Mouse (Mus musculus): ENCODE measurements around the gene Ptrh2.

Gene Ptrh2

GRCm38 (mm10) chr11:86671041-86671675, 12.6 kb upstream of the Ptrh2 start:
- no peak for DNase-seq (ENCODE audit: low spot score in 2 of 2)

DNA sequence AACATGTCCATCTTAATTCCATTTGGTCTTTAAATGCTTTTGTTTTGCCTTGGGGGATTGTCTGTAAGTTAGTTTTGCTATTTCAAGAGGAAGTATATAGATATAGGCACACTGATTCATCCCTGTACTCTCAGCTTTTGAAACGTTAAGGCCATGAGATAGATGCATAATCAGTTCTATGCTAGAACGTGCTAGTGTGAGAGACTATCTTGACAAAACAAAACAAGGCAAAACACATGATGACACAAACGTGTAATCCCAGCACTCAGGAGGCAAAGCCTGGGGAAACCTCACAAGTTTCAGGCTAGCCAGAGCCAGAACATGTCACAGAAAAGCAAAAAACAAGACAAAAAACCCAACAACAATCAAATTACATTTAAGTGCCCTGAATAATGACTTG, 11.0 kb upstream of the Ptrh2 start:
- DNase-seq (ENCODE audit: low spot score in 2 of 2): no peak

- no peak for DNase-seq (ENCODE audit: low spot score in 2 of 2)
These were observed 8.3 kb upstream of the Ptrh2 start for GRCm38 (mm10) chr11:86675520-86675919.

DNA sequence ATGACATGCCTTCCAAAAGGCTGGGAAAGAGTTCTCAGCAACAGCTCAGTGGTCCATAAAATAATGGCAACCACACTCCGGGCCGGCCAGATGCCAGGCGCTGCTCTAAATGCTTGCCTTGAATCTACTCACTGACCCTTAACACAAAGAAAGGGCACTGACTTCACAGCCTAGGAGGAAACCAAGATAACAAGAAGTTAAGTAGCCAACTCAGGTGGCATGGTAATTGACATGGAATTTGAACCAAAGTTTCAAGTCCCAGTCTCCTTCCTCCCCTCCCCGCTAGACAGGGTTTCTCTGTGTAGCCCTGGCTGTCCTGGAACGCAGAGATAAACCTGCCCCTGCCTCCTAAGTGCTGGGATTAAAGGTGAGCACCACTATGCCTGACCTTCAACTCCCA, 4.8 kb upstream of the Ptrh2 start:
- DNase-seq (ENCODE audit: low spot score in 2 of 2): no peak

GRCm38 (mm10) chr11:86680729-86681128, 3.1 kb upstream of the Ptrh2 start:
- no peak for DNase-seq (ENCODE audit: low spot score in 2 of 2)

DNA sequence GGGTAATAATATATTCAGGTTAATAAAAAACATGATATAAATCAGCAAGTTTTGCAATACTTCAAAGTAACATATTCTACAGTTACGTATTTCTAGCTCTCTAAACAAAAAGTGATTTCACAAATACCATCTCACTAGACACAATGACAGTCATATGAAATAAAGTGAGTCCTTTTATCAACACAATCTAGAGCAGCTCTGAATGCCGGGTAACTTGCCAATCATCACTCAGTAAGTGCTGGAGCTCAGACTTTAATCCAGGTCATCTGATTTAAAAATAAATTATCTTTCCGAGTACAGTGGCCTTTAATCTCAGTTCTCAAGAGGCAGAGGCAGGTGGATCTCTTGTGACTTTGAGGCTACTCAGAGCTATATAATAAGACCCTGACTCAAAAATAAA, 2.4 kb upstream of the Ptrh2 start:
- no peak for DNase-seq (ENCODE audit: low spot score in 2 of 2)

DNA sequence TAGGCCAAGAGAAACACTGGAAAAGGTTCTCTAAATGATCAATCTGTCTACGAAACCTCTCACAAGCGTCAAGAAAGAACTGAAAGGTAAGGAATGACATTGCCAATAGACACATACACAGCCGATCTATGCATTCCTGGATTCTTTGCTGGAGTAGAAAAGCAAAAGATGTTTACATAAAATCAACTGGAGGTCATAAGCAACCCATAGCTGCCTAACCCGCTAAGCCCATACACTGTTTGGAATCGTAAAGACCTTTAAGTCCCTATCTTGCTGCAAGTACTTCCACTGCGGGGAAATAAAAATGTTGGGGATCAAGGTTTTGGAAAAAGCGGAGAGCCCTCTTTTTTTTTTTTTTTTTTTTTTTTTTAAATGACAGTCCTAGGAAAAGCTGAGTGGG, 924 bp upstream of the Ptrh2 start:
- no peak for DNase-seq (ENCODE audit: low spot score in 2 of 2)

- no peak for DNase-seq (ENCODE audit: low spot score in 2 of 2)
These were observed 584 bp downstream of the Ptrh2 start for GRCm38 (mm10) chr11:86684126-86685012.

GRCm38 (mm10) chr11:86685366-86685765, 1.6 kb downstream of the Ptrh2 start:
- no peak for DNase-seq (ENCODE audit: low spot score in 2 of 2)

DNA sequence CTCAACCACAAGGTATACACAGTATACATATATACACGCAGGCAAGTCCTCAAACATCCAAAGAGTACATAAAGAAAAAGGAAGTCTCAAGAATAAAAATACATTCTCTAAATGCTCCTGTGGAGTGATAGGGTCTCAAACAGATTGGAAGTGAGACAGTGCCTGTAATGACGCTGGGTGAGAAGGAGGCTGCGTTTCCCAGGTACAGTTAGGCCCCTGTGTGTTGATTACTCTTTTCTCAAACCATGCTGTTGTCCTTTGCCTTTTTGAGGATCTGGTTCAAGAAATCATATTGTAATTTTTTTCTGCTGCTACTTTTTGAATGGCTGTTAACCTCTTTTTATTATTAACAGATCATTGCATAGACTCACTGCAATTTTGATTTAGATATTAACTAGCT, 6.6 kb downstream of the Ptrh2 start:
- no peak for DNase-seq (ENCODE audit: low spot score in 2 of 2)

DNA sequence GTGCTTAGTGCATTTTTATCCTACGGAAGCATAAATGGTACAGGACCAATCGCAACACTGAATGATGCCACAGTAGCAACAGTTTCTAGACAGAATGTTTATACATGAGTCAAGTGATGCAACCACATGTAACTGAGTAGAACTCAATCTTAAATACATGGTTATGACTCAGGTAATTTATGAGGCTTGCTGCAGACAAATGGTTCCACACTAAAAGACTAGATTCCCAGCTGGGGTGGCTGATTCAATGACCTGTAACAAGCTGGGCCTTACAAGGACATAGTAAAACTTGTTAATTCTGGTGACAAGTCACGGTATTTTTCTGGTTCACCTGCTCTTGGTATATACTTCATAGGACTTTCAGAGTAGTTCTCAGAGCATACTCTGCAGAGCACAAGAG, 7.7 kb downstream of the Ptrh2 start:
- DNase-seq (ENCODE audit: low spot score in 2 of 2): no peak

GRCm38 (mm10) chr11:86691956-86692355, 8.2 kb downstream of the Ptrh2 start:
- no peak for DNase-seq (ENCODE audit: low spot score in 2 of 2)

GRCm38 (mm10) chr11:86692546-86692945, 8.8 kb downstream of the Ptrh2 start:
- DNase-seq (ENCODE audit: low spot score in 2 of 2): no peak

- no peak for DNase-seq (ENCODE audit: low spot score in 2 of 2)
These were observed 11.7 kb downstream of the Ptrh2 start for GRCm38 (mm10) chr11:86695461-86695860.

- no peak for DNase-seq (ENCODE audit: low spot score in 2 of 2)
These were observed 17.4 kb downstream of the Ptrh2 start for GRCm38 (mm10) chr11:86701151-86701550.

DNA sequence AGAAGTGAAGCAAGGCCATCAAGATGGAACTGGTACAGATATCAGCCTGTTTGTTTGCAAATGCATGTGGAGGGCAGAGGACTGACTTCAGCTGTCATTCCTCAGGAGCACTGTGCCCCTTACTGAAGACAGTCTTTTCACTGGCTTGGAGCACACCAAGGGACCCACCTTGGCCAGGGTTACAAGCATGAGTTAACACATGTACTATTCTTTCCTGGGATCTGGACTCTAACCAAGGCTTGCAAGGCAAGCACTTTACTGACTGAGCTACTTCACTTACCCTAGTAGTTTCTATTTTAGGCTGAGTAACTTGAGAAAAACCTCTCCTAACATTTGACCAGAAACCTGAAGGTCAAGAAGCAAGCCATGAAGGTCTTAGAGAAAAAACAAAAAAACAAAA, 30.8 kb downstream of the Ptrh2 start:
- DNase-seq (ENCODE audit: low spot score in 2 of 2): no peak

GRCm38 (mm10) chr11:86717306-86718065, 33.7 kb downstream of the Ptrh2 start:
- DNase-seq (ENCODE audit: low spot score in 2 of 2): no peak

DNA sequence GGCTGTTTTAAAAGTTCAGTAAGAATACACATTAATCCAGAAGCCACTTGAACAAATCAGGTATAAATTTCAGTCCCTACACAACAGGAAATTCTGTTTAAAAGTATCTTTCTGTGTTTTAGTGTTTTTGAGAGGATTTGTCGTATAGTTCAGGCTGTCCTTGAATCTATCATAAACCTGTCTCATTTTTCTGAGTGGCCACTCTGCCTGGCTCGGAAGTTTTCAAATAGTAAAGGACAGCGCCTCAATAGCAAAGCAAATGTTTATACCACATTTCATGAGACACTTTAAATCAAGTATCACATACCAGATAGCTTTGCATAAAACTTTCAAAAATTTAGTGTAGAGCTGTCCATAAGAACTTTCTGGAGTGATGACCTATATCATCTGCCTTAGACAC, 34.6 kb downstream of the Ptrh2 start:
- no peak for DNase-seq (ENCODE audit: low spot score in 2 of 2)

DNA sequence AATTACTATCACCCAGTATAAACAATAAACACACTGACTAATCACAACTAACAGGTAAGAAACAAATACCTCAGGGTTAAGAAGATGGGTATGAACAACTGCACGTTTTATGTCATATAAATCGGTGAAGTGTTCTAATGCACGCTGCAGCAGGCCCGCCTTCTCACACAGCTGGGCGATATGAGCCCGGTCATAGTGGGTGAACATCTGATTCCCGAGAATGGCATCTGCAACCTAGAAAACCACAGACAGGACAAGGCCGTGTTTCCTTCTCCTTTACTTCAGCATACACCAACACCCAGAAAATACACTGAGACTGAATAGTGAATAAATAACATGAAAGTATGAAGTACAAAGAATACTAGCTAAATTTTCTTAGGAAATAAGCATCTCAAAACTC, 35.6 kb downstream of the Ptrh2 start:
- DNase-seq (ENCODE audit: low spot score in 2 of 2): no peak

DNA sequence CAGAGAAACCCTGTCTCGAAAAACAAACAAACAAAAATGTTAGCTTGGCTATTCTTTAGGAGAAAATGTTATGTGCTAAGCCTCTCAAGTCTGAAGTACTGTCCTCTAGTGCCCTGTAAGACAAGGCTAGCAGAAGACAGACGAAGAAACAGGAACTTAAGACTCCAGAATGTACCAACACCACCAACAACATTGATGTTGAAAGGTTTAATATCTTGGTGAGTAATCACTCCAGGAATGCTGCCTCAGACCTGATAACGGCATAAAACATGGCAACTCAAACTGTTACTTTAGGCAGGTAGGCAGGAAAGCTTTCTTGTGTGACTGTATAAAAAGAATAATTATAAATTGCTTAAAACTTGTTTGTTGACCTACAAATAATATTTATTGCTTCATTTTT, 40.2 kb downstream of the Ptrh2 start:
- DNase-seq (ENCODE audit: low spot score in 2 of 2): no peak

GRCm38 (mm10) chr11:86724982-86725381, 41.2 kb downstream of the Ptrh2 start:
- DNase-seq (ENCODE audit: low spot score in 2 of 2): no peak

GRCm38 (mm10) chr11:86725607-86726006, 41.8 kb downstream of the Ptrh2 start:
- DNase-seq (ENCODE audit: low spot score in 2 of 2): no peak

DNA sequence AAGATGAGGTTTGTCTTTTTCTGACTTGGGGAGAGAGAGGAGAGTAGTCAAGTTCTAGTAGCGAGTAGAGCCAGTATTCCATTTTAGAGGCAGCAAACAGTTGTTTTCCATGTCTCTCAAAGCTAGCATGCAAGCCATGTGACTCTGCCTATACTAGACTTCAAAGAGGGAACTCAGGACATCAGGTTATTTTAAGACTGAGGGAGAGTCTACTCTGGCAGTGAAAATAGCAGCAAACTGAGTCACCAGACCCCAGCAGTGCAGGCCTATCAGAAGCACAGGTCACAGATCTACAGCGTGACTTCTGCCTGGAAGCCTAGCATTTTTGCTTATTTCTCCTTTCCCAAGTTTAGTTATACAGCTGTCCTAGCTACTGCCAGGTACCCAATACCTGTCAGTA, 47.7 kb downstream of the Ptrh2 start:
- no peak for DNase-seq (ENCODE audit: low spot score in 2 of 2)

Measured in frontal cortex, postnatal 14 days (tissue).